Mouse (Mus musculus): Measurements from ENCODE around the gene Ralgps1. TPM values are rescaled to one million over a fixed set of nuclear protein-coding genes. Genes with fewer than 3 reads are reported as not detected.

Ralgps1 gene
- polyA plus RNA-seq, 1 experiment: 4.5 TPM

GRCm38 (mm10) chr2:33306565-33306964 is 64.7 kb downstream of the Ralgps1 start:
- no peak overlapping the region for H3K27ac ChIP-seq (ENCODE audit: insufficient read depth, low read length)
- TF ChIP-seq POLR2A (IDR thresholded peaks at IDR 0.05; ENCODE audit: low read depth, low read length) (no peak), CTCF (IDR thresholded peaks at IDR 0.05; ENCODE audit: extremely low read depth, insufficient read depth, insufficient read length, insufficient replicate concordance) (no peak)
- H3K4me1 ChIP-seq (ENCODE audit: control insufficient read depth, insufficient read depth, insufficient read length): peaks cover 8% of the 10 kb centered on the region; the same call in 1 of the 2 replicates
- H3K4me3 ChIP-seq (ENCODE audit: extremely low read depth, insufficient read depth, insufficient read length): no peak overlapping the region
- whole genome bisulfite sequencing: 54% methylated on average over 3 of the region's 3 CpGs
- no peaks in the 10 kb centered on the region for H3K27me3 ChIP-seq (ENCODE audit: control insufficient read depth, insufficient read depth, low read length)
- no peak for DNase-seq (ENCODE audit: low read depth in 1 of 2, low spot score in 2 of 2)
- H3K36me3 ChIP-seq (ENCODE audit: control insufficient read depth, insufficient read depth, low read length): no peaks in the 10 kb centered on the region

GRCm38 (mm10) chr2:33303416-33303947 is 67.8 kb downstream of the Ralgps1 start:
- Histone ChIP-seq H3K4me3 (ENCODE audit: extremely low read depth, insufficient read depth, insufficient read length) (no peak overlapping the region), H3K36me3 (ENCODE audit: control insufficient read depth, insufficient read depth, low read length) (no peaks in the 10 kb centered on the region), H3K27me3 (ENCODE audit: control insufficient read depth, insufficient read depth, low read length) (no peaks in the 10 kb centered on the region), H3K27ac (ENCODE audit: insufficient read depth, low read length) (no peak overlapping the region), H3K4me1 (ENCODE audit: control insufficient read depth, insufficient read depth, insufficient read length) (peaks cover 8% of the 10 kb centered on the region; the same call in 1 of the 2 replicates)
- no peak for DNase-seq (ENCODE audit: low read depth in 1 of 2, low spot score in 2 of 2)
- WGBS: 74% methylated on average over 11 of the region's 11 CpGs
- no peak for TF ChIP-seq POLR2A (IDR thresholded peaks at IDR 0.05; ENCODE audit: low read depth, low read length)
- no peak for TF ChIP-seq CTCF (IDR thresholded peaks at IDR 0.05; ENCODE audit: extremely low read depth, insufficient read depth, insufficient read length, insufficient replicate concordance)

GRCm38 (mm10) chr2:33302828-33303227 is 68.5 kb downstream of the Ralgps1 start:
- no peak for DNase-seq (ENCODE audit: low read depth in 1 of 2, low spot score in 2 of 2)
- TF ChIP-seq CTCF (IDR thresholded peaks at IDR 0.05; ENCODE audit: extremely low read depth, insufficient read depth, insufficient read length, insufficient replicate concordance) (no peak), POLR2A (IDR thresholded peaks at IDR 0.05; ENCODE audit: low read depth, low read length) (no peak)
- H3K27ac ChIP-seq (ENCODE audit: insufficient read depth, low read length): no peak overlapping the region
- peaks cover 8% of the 10 kb centered on the region; the same call in 1 of the 2 replicates for H3K4me1 ChIP-seq (ENCODE audit: control insufficient read depth, insufficient read depth, insufficient read length)
- no peak overlapping the region for H3K4me3 ChIP-seq (ENCODE audit: extremely low read depth, insufficient read depth, insufficient read length)
- no peaks in the 10 kb centered on the region for H3K36me3 ChIP-seq (ENCODE audit: control insufficient read depth, insufficient read depth, low read length)
- no peaks in the 10 kb centered on the region for H3K27me3 ChIP-seq (ENCODE audit: control insufficient read depth, insufficient read depth, low read length)
- 28% methylated on average over 4 of the region's 4 CpGs for WGBS

- H3K27me3 ChIP-seq (ENCODE audit: control insufficient read depth, insufficient read depth, low read length): no peaks in the 10 kb centered on the region
- H3K27ac ChIP-seq (ENCODE audit: insufficient read depth, low read length): no peak overlapping the region
- DNase-seq (ENCODE audit: low read depth in 1 of 2, low spot score in 2 of 2): no peak
- no peaks in the 10 kb centered on the region for H3K36me3 ChIP-seq (ENCODE audit: control insufficient read depth, insufficient read depth, low read length)
- H3K4me3 ChIP-seq (ENCODE audit: extremely low read depth, insufficient read depth, insufficient read length): no peak overlapping the region
- H3K4me1 ChIP-seq (ENCODE audit: control insufficient read depth, insufficient read depth, insufficient read length): peaks cover 8% of the 10 kb centered on the region; the same call in 1 of the 2 replicates
- TF ChIP-seq POLR2A (IDR thresholded peaks at IDR 0.05; ENCODE audit: low read depth, low read length): no peak
- TF ChIP-seq CTCF (IDR thresholded peaks at IDR 0.05; ENCODE audit: extremely low read depth, insufficient read depth, insufficient read length, insufficient replicate concordance): no peak
- WGBS: 31% methylated on average over 3 of the region's 3 CpGs
Measured at GRCm38 (mm10) chr2:33302405-33302804, 68.9 kb downstream of the Ralgps1 start.

- no peak overlapping the region for H3K27ac ChIP-seq (ENCODE audit: insufficient read depth, low read length)
- no peaks in the 10 kb centered on the region for H3K27me3 ChIP-seq (ENCODE audit: control insufficient read depth, insufficient read depth, low read length)
- no peak for TF ChIP-seq CTCF (IDR thresholded peaks at IDR 0.05; ENCODE audit: extremely low read depth, insufficient read depth, insufficient read length, insufficient replicate concordance)
- no peak for TF ChIP-seq POLR2A (IDR thresholded peaks at IDR 0.05; ENCODE audit: low read depth, low read length)
- H3K4me3 ChIP-seq (ENCODE audit: extremely low read depth, insufficient read depth, insufficient read length): no peak overlapping the region
- no peaks in the 10 kb centered on the region for H3K36me3 ChIP-seq (ENCODE audit: control insufficient read depth, insufficient read depth, low read length)
- WGBS: 45% methylated on average over 3 of the region's 3 CpGs
- H3K4me1 ChIP-seq (ENCODE audit: control insufficient read depth, insufficient read depth, insufficient read length): peaks cover 8% of the 10 kb centered on the region; the same call in 1 of the 2 replicates
- DNase-seq (ENCODE audit: low read depth in 1 of 2, low spot score in 2 of 2): no peak
Measured at GRCm38 (mm10) chr2:33300371-33301046, 70.8 kb downstream of the Ralgps1 start.

GRCm38 (mm10) chr2:33298928-33299327 is 72.4 kb downstream of the Ralgps1 start:
- H3K27ac ChIP-seq (ENCODE audit: insufficient read depth, low read length): no peak overlapping the region
- H3K4me3 ChIP-seq (ENCODE audit: extremely low read depth, insufficient read depth, insufficient read length): no peak overlapping the region

GRCm38 (mm10) chr2:33295115-33295514 is 76.2 kb downstream of the Ralgps1 start:
- no peaks in the 10 kb centered on the region for H3K27me3 ChIP-seq (ENCODE audit: control insufficient read depth, insufficient read depth, low read length)
- H3K36me3 ChIP-seq (ENCODE audit: control insufficient read depth, insufficient read depth, low read length): no peaks in the 10 kb centered on the region
- no peaks in the 10 kb centered on the region for H3K4me1 ChIP-seq (ENCODE audit: control insufficient read depth, insufficient read depth, insufficient read length)
- TF ChIP-seq POLR2A (IDR thresholded peaks at IDR 0.05; ENCODE audit: low read depth, low read length) (no peak), CTCF (IDR thresholded peaks at IDR 0.05; ENCODE audit: extremely low read depth, insufficient read depth, insufficient read length, insufficient replicate concordance) (no peak)
- WGBS: 78% methylated on average over 5 of the region's 5 CpGs
- no peak for DNase-seq (ENCODE audit: low read depth in 1 of 2, low spot score in 2 of 2)
- no peak overlapping the region for H3K4me3 ChIP-seq (ENCODE audit: extremely low read depth, insufficient read depth, insufficient read length)
- no peak overlapping the region for H3K27ac ChIP-seq (ENCODE audit: insufficient read depth, low read length)

More at GRCm38 (mm10) chr2:33298928-33299327, 72.4 kb downstream of the Ralgps1 start:
- no peak for DNase-seq (ENCODE audit: low read depth in 1 of 2, low spot score in 2 of 2)
- 59% methylated on average over 4 of the region's 4 CpGs for WGBS
- TF ChIP-seq CTCF (IDR thresholded peaks at IDR 0.05; ENCODE audit: extremely low read depth, insufficient read depth, insufficient read length, insufficient replicate concordance) (no peak), POLR2A (IDR thresholded peaks at IDR 0.05; ENCODE audit: low read depth, low read length) (no peak)
- Histone ChIP-seq H3K27me3 (ENCODE audit: control insufficient read depth, insufficient read depth, low read length) (no peaks in the 10 kb centered on the region), H3K36me3 (ENCODE audit: control insufficient read depth, insufficient read depth, low read length) (no peaks in the 10 kb centered on the region), H3K4me1 (ENCODE audit: control insufficient read depth, insufficient read depth, insufficient read length) (peaks cover 8% of the 10 kb centered on the region; the same call in 1 of the 2 replicates)

Measured in spleen, adult 2 months (tissue).